Mouse (Mus musculus): ENCODE data around the gene Myo16. TPM values are rescaled to one million over a fixed set of nuclear protein-coding genes. Genes with fewer than 3 reads are reported as not detected.

The Myo16 gene
- total RNA-seq, 2 experiments from 2014 or later = 10.7 to 10.8 TPM

- no peak for DNase-seq (ENCODE audit: low spot score in 2 of 2)
These were observed 381.0 kb downstream of the Myo16 start for GRCm38 (mm10) chr8:10534619-10535286.

DNA sequence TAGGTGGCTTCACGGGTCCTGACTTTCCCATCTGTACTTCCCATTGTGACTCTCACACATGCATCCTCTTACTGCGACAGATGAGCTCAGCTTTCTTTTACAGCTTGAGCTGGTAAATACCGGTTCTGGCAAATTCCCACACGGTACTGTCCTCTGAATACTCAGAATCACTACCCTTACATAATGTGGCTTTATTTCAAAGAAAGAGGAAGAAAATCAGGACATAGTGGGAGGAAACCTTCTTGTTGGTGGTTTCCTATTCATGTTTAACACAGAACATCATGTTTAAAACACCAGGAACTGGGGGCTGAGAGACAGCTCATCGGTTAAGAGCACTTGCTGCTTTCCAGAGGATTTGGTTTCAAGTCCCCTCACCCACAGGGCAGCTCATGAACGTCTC is 384.6 kb downstream of the Myo16 start:
- no peak for DNase-seq (ENCODE audit: low spot score in 2 of 2)

- no peak for DNase-seq (ENCODE audit: low spot score in 2 of 2)
These were observed 386.0 kb downstream of the Myo16 start for GRCm38 (mm10) chr8:10539665-10540064.

DNA sequence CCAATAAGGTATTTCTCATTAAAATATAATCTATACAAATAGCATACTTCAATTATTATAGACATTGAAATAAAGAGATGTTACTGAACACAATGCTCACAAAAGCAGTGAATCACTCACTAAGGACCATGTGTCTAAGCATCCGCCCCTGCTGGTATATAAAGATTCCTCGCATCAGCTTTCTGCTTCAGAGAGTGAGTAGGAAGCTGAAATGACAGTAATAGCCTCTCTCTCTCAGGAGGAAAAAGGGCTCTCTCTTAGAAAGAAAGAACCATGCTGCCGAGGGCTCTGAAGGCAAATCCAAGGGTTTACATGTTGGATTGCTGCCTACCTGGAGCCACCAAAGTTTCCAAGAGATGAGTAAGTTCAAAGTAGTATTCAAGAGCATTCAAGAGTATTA is 392.2 kb downstream of the Myo16 start:
- DNase-seq (ENCODE audit: low spot score in 2 of 2) = no peak

DNA sequence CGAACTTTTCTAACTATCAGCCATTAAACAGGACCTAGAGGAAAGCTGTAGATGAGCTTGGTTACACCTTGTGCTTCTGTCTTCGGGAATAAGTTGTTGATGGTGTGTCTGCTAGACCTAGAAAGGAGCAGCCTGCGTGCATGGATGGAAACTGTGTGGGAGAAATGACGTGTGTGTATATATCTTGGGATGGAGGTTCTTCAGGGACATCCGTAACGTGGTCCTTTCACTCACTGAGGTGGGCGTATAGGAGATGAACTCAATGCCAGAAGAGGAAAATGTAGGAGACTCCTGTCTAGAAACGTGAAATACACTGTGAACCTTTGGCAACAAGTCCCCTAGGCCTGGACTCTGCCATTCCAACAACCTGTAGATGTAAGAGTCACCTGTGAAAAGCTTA is 392.8 kb downstream of the Myo16 start:
- no peak for DNase-seq (ENCODE audit: low spot score in 2 of 2)

- DNase-seq (ENCODE audit: low spot score in 2 of 2) = no peak
These were observed 394.4 kb downstream of the Myo16 start for GRCm38 (mm10) chr8:10548003-10548584.

DNA sequence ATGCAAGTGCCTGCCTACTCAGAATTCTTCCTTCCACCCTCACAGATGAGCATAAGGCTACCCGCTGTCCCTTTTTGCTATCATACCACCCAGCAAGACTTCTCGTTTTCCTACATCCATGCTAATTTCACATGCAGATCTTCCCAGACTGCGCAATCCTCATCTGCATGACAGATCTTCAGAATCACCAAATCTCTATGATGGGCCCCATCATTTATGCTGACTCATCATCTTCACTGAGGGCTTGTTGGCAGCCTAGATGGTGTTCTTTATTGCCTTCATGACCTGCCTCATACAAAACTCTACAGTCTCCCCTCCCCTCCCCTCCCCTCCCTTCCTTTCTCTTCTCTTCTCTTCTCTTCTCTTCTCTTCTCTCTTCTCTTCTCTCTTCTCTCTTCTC is 395.7 kb downstream of the Myo16 start:
- no peak for DNase-seq (ENCODE audit: low spot score in 2 of 2)

DNA sequence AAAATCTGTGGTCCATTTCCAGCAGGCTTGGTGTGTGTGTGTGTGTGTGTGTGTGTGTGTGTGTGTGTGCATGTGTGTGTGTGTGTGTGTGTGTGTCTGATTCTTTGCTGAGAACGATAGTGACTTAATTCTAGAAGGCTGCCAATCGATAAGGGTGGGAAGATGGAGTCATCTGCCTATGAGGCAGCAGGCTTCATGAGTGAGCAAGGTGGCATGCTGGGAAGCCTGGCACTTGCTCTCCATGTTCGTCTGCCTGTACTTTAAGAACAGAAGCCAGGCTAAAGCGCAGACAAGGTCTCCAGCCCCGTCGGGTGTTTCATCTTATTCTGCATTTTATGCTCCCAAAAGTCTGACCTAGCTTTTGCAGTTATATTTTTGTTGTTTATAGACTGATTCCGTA is 404.2 kb downstream of the Myo16 start:
- no peak for DNase-seq (ENCODE audit: low spot score in 2 of 2)

GRCm38 (mm10) chr8:10559479-10559878 is 405.8 kb downstream of the Myo16 start:
- DNase-seq (ENCODE audit: low spot score in 2 of 2) = no peak

DNA sequence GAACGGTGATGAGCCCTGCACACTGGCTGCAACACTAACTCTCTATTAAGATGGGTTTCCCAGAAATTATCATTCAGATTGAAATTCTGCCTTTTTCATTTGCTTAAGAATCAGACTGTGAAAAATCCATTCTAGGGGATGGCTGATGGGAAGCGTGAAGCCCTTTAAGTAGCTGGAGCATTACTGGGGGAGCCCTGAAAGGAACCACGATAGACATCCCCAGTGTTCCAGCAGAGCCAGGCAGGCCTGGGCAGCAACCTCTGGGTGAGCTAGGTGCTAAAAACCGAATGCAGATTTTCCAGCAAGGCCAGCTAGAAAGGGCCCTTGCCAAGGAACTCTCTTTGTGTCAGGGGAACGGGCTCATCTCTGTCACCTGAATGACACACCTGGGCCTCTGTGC is 407.9 kb downstream of the Myo16 start:
- DNase-seq (ENCODE audit: low spot score in 2 of 2) = no peak

- no peak for DNase-seq (ENCODE audit: low spot score in 2 of 2)
These were observed 408.3 kb downstream of the Myo16 start for GRCm38 (mm10) chr8:10562046-10562445.

DNA sequence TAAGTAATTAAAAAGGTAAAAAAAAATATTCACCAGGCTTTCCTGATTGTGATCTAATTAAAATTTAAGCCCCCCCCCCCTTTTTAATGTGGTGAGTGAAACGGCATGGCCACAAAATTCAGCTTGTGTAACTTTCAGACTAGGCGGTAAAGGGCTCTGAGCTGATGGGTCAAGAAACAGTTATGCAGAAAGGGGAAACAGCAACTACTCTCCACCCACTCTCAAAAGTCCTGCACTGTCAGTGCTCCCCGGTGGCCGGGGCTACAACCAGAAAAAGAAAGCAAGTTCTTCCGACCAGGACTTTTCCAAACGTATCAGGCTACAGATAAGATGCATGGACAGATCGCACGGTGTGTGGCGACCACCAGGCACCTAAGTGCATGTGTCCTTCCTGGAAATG is 408.9 kb downstream of the Myo16 start:
- DNase-seq (ENCODE audit: low spot score in 2 of 2) = no peak

DNA sequence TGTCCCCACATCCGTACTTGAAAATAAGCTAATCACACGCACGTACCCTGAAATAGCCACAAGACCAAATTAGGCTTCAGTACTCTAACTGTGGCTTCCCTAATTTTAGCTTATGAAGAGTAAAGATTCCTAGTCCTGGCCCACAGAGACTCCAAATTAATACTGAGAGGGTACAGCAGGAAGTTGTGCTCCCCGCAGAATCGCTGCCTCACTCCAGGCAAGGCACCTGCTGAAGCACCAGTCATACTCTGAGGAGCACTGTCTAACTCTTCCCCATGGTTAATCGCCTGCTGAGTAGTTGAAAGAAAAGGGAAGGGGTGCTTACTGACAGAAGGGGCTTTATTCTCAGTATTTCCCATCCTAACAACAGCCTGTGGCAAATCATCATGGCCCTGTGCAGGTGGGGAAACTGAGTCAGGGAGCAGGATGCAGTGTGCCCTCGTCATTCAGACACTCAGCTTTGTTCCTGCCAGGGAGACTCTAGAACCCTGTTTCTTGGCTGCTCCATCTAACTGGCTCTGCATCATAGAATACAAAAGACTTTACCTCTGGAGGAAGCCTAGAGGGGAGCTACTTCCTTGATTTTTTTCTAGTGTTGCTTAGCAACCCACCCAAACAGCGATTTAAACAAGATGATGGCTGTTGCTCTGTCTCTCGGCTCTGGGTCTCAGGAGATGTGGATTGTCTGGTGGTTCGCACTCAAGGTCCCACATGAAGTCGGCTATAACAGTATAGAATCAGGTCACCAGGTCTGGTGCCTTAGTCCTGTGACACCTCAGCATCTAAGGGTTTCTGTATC is 411.7 kb downstream of the Myo16 start:
- DNase-seq (ENCODE audit: low spot score in 2 of 2) = no peak

DNA sequence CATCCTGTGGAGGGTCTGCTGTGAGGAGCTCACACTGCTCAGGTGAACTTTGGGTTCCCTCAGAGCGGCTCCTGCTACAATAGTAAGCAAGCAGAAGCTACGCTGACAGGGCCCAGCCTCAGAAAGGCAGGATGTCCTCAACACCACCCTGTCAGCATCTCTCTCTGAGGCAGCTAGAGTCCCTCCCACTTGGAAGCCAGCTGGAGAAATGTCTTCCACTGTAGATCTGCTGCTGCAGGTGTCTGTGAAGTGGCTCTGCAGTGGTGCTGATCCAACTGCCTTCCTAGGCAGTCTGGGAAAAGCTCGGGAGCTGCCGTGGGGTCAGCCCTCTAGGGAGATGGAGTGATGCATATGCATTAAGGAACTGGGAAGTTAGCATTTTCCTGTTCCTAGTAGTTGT is 414.7 kb downstream of the Myo16 start:
- DNase-seq (ENCODE audit: low spot score in 2 of 2) = no peak

DNA sequence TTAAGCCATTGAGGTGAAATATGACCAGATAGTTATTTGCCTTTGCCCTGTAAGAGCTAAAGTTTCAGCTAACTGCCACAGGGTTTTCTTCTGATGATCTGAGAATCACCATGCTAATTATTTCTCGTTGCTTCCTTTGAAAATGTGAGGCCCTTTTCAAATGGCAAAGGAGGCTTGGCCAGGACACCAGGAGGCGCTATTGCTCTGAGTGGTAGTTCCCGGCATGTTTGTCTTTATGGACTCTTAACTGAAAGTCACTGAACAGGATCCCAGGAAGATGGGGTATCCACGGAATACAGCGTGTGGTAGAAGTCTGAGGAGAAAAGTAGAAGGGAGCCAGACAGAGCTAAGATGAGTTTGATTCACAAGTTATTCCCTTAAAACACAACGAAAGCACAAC is 420.4 kb downstream of the Myo16 start:
- DNase-seq (ENCODE audit: low spot score in 2 of 2) = peak; percentile 67 to 80

- no peak for DNase-seq (ENCODE audit: low spot score in 2 of 2)
These were observed 421.5 kb downstream of the Myo16 start for GRCm38 (mm10) chr8:10575244-10575643.

GRCm38 (mm10) chr8:10586956-10587744 is 433.4 kb downstream of the Myo16 start:
- DNase-seq (ENCODE audit: low spot score in 2 of 2) = no peak

GRCm38 (mm10) chr8:10589422-10589933 is 435.8 kb downstream of the Myo16 start:
- DNase-seq (ENCODE audit: low spot score in 2 of 2) = no peak

- no peak for DNase-seq (ENCODE audit: low spot score in 2 of 2)
These were observed 439.2 kb downstream of the Myo16 start for GRCm38 (mm10) chr8:10592917-10593316.

- no peak for DNase-seq (ENCODE audit: low spot score in 2 of 2)
These were observed 442.6 kb downstream of the Myo16 start for GRCm38 (mm10) chr8:10596353-10596752.

DNA sequence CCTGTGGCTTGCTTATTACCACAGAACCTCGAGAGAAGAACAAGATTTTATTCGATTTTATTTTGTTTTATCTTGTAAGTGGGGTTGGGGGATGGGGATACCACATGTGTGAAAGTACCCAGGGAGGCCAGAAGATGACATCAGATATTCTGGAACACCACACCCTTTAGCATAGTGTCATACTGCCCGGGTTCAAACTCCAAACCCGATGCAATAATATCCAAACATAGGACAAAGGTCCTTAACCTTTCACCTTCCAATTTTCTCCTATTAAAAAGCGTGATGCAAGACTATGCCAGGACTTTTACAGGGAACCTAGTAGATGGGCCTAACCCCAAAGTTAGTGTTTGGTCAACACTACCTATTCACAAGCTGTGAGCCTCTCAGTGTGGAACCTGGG is 443.9 kb downstream of the Myo16 start:
- no peak for DNase-seq (ENCODE audit: low spot score in 2 of 2)

All from gastrocnemius, postnatal 4 days (tissue).